ENCODE assay signal across 8 mouse cellular contexts in genomic region chr5:127751262-127751975, GRCm38 (mm10).
DNase-seq lines count a peak whose midpoint lies in the region.

No protein-coding gene starts in this region.

- H3K27ac ChIP-seq in hindbrain, embryonic 10.5 days = no peak overlapping the region

- 0 out of 2 replicates have a peak, but pooled peaks cover 3% of the 10 kb centered on the region for H3K9me3 ChIP-seq in hindbrain, embryonic 10.5 days

- H3K36me3 ChIP-seq in hindbrain, embryonic 10.5 days = no peaks in the 10 kb centered on the region

- no peaks in the 10 kb centered on the region for H3K27me3 ChIP-seq in hindbrain, embryonic 10.5 days (ENCODE audit: insufficient read depth, poor library complexity, severe bottlenecking)

- peak; percentile 22 to 23 for DNase-seq in kidney, postnatal 4 days
- no peak for DNase-seq in kidney, adult 9 months
- peak; percentile 54 for DNase-seq in embryo, embryonic 10.5 days (ENCODE audit: low spot score)
- DNase-seq in hindbrain, embryonic 10.5 days (ENCODE audit: low spot score) = peak; percentile 31
- DNase-seq in neural tube, embryonic 10.5 days (ENCODE audit: extremely low spot score, low spot score) = peak; percentile 23
- no peak for DNase-seq in cerebellum, postnatal 36 days
- DNase-seq in layer of hippocampus, postnatal 25 days (ENCODE audit: extremely low spot score in 1 of 2, low spot score in 1 of 2) = no peak
- no peak for DNase-seq in cerebellum, adult 11 months

- peaks cover 7% of the 10 kb centered on the region; the same call in 1 of the 2 replicates for H3K4me1 ChIP-seq in hindbrain, embryonic 10.5 days (replicated peaks)

- WGBS in hindbrain, embryonic 10.5 days = 34% methylated on average over 20 of the region's 20 CpGs

- H3K4me3 ChIP-seq in hindbrain, embryonic 10.5 days = no peak overlapping the region

Comparison
In these comparisons a context has a peak if more than half of its experiments do, and no peak if none do; other contexts are left out.
1. DNase-seq: peak in kidney, postnatal 4 days (2 of 2), embryo, embryonic 10.5 days (single experiment), hindbrain, embryonic 10.5 days (single experiment) and neural tube, embryonic 10.5 days (single experiment); none in kidney, adult 9 months (single experiment), cerebellum, postnatal 36 days (0 of 2), layer of hippocampus, postnatal 25 days (0 of 2) and cerebellum, adult 11 months (single experiment).